Mouse (Mus musculus): ENCODE measurements around the gene Ace3.

Ace3 gene

GRCm38 (mm10) chr11:105978634-105979033, 15.8 kb upstream of the Ace3 start:
- in situ Hi-C loops (cut with MboI, MseI) = no loop called here

- in situ Hi-C loops (cut with MboI, MseI) = no loop called here
Measured at GRCm38 (mm10) chr11:105984452-105984851, 10.0 kb upstream of the Ace3 start.

GRCm38 (mm10) chr11:105987446-105987845, 7.0 kb upstream of the Ace3 start:
- in situ Hi-C loops (cut with MboI, MseI) = no loop called here

- in situ Hi-C loops (cut with MboI, MseI) = no loop called here
Measured at GRCm38 (mm10) chr11:105989446-105989845, 5.0 kb upstream of the Ace3 start.

- in situ Hi-C loops (cut with MboI, MseI) = no loop called here
Measured at GRCm38 (mm10) chr11:105990231-105990630, 4.2 kb upstream of the Ace3 start.

GRCm38 (mm10) chr11:106000062-106000461, 5.6 kb downstream of the Ace3 start:
- in situ Hi-C loops (cut with MboI, MseI) = no loop called here

- in situ Hi-C loops (cut with MboI, MseI) = no loop called here
Measured at GRCm38 (mm10) chr11:106001718-106002117, 7.2 kb downstream of the Ace3 start.

GRCm38 (mm10) chr11:106004576-106004975, 10.1 kb downstream of the Ace3 start:
- in situ Hi-C loops (cut with MboI, MseI) = no loop called here

GRCm38 (mm10) chr11:106005970-106006369, 11.5 kb downstream of the Ace3 start:
- in situ Hi-C loops (cut with MboI, MseI) = no loop called here

GRCm38 (mm10) chr11:106007821-106008220, 13.3 kb downstream of the Ace3 start, which contains the start of gene Kcnh6:
TSS of gene Kcnh6 (plus strand) at chr11:106008124.
- in situ Hi-C loops (cut with MboI, MseI) = no loop called here

- in situ Hi-C loops (cut with MboI, MseI) = no loop called here
Measured at GRCm38 (mm10) chr11:106012711-106013110, 18.2 kb downstream of the Ace3 start.

- in situ Hi-C loops (cut with MboI, MseI) = no loop called here
Measured at GRCm38 (mm10) chr11:106013556-106014225, 19.2 kb downstream of the Ace3 start.

GRCm38 (mm10) chr11:106016440-106016839, 22.0 kb downstream of the Ace3 start:
- in situ Hi-C loops (cut with MboI, MseI) = no loop called here

- in situ Hi-C loops (cut with MboI, MseI) = no loop called here
Measured at GRCm38 (mm10) chr11:106020051-106020763, 25.7 kb downstream of the Ace3 start.

- in situ Hi-C loops (cut with MboI, MseI) = loop anchor here (25.0 kb wide), 1 partner anchor 1562 kb away; no protein-coding TSS in a partner anchor
Measured at GRCm38 (mm10) chr11:106025774-106026173, 31.3 kb downstream of the Ace3 start.

- in situ Hi-C loops (cut with MboI, MseI) = loop anchor here (25.0 kb wide), 1 partner anchor 1561 kb away; no protein-coding TSS in a partner anchor
Measured at GRCm38 (mm10) chr11:106026465-106027151, 32.1 kb downstream of the Ace3 start.

GRCm38 (mm10) chr11:106027607-106028006, 33.1 kb downstream of the Ace3 start:
- in situ Hi-C loops (cut with MboI, MseI) = loop anchor here (25.0 kb wide), 1 partner anchor 1560 kb away; no protein-coding TSS in a partner anchor

- in situ Hi-C loops (cut with MboI, MseI) = loop anchor here (25.0 kb wide), 1 partner anchor 1555 kb away; no protein-coding TSS in a partner anchor
Measured at GRCm38 (mm10) chr11:106032074-106032473, 37.6 kb downstream of the Ace3 start.

- in situ Hi-C loops (cut with MboI, MseI) = loop anchor here (25.0 kb wide), 1 partner anchor 1554 kb away; no protein-coding TSS in a partner anchor
Measured at GRCm38 (mm10) chr11:106033491-106033919, 39.0 kb downstream of the Ace3 start.

- in situ Hi-C loops (cut with MboI, MseI) = loop anchor here (25.0 kb wide), 1 partner anchor 1552 kb away; no protein-coding TSS in a partner anchor
Measured at GRCm38 (mm10) chr11:106034986-106035385, 40.5 kb downstream of the Ace3 start.

GRCm38 (mm10) chr11:106036548-106037417, 42.3 kb downstream of the Ace3 start, which contains the start of gene Dcaf7:
TSS of gene Dcaf7 (plus strand) at chr11:106036872.
- in situ Hi-C loops (cut with MboI, MseI) = loop anchor here (25.0 kb wide), 1 partner anchor 1551 kb away; no protein-coding TSS in a partner anchor
